Mouse (Mus musculus) left cerebral cortex, adult 9 months (tissue): ENCODE data around the gene Fbxo21.

ENCODE experiments used
- DNase-seq, 2 experiments: peaks; one replicate each; pipeline ENCODE4 v3.0.0; 2022; ENCODE audit warnings: low spot score in 2 of 2

The Fbxo21 gene

DNA sequence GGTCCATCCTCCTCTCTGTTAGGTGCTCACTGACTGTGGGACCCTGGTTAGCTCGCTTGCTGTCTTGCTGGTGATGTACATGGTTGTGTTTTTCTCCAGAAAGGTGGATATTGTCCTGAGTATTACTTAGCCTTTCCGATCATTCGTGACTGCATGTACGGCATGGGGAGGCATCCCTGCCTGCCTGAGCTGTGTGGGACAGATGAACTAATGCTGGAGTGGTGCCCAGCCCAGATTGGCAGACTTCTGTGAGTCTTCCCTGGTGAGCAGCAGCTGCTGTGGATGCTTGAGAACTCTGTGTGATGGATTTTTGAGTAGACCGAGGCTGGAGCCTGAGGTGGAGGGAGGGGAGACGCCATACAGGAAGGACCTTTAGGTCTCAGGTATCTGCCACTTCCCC is 68.4 kb downstream of the Fbxo21 start:
- no peak for DNase-seq

DNA sequence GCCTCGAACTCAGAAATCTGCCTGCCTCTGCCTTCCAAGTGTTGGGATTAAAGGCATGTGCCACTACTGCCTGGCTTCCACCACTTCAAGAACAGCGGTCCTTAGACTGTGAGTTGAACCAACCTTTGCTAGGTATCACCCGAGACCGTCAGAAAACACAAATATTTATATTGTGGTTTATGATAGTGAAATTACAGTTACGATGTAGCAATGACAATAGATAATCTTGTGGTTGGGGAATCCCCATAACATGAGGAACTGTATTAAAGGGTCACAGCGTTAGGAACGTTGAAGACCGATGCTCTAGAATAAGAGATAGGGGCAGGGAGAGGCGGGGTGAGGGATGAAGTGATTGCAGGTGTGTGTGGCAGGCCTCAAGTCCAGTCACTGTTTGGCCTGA is 68.9 kb downstream of the Fbxo21 start:
- no peak for DNase-seq

DNA sequence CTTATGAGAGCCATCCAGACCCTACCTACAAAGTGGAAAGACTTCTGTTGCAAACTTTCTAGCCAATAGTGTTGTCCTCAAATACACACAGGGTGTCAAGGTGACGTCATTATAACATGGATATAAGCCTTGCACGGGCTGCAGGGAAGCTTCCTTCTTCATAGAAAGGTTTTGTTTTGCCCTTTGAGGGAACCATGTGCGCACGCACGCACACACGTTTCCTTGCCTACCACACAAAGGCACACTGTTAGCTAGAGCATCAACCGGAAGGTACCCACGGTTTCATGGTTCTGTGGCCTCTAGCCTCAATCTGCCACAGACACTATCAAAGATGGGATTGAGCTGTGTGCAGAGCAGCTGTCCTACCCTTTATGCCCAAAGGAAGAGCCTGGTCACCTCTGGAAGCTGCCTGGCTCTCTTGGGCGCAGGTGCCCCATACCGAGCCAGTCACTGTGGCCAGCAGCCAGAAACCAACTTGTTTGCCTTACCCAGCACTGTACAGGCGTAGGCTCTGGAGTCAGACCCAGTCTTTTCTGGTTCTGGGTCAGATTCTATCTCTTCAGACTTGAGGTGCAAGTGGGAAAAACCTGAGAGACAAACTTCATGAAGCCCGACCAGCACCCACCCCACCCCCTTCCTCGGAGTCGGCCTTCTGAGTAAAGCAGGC is 70.7 kb downstream of the Fbxo21 start:
- DNase-seq = no peak

- DNase-seq = no peak
These were observed 71.9 kb downstream of the Fbxo21 start for GRCm38 (mm10) chr5:118048412-118048811.

GRCm38 (mm10) chr5:118048928-118049327 is 72.4 kb downstream of the Fbxo21 start:
- DNase-seq = no peak

DNA sequence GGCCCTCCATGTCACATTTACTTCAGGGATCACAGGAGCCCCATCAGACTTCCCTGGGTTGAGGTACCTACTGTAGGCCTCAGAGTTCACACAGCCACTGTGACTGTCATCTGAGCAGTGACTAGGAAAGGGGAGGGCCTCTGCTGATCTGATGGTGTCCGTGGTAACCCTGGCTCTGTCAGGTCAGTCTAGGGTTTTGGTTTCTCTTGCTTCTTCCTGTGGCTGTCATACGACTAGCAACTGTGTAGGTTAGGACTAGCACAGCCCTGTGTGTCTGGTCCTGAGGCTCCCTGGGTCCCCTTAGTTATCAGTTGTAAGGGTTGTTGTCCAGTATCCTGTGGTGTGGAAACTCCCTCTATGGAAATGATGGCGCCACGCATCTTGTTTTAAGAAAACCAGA is 74.2 kb downstream of the Fbxo21 start:
- no peak for DNase-seq

GRCm38 (mm10) chr5:118051981-118052662 is 75.6 kb downstream of the Fbxo21 start:
- no peak for DNase-seq

- no peak for DNase-seq
These were observed 76.7 kb downstream of the Fbxo21 start for GRCm38 (mm10) chr5:118053205-118053604.

- no peak for DNase-seq
These were observed 81.1 kb downstream of the Fbxo21 start for GRCm38 (mm10) chr5:118057508-118058111.

DNA sequence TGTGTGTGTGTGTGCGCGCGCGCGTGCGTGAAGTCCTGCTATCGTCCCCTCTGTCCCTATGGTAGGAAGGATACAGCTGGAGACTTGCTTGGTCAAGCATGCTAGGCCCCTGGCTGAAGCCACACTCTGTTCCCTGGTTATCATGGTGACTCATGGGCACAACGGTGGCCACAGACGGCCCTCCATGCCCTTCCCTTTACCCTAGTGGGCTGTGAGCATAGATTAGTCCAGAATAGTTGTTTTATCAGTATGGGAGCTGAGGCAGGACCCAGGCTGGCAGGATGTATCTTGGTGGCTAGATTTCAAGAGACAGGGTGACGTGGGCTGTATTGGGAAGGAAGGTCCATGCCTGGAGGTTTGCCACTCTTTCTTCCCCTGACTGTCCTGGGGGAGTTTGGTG is 82.3 kb downstream of the Fbxo21 start:
- no peak for DNase-seq

- DNase-seq = no peak
These were observed 83.1 kb downstream of the Fbxo21 start for GRCm38 (mm10) chr5:118059646-118060045.
